Mouse (Mus musculus) retina, postnatal 1 day (tissue): ENCODE results near the gene Cdh15.

Experiments used
- DNase-seq: peaks from one replicate; pipeline ENCODE4 v3.0.0-alpha.2; 2012

Cdh15 gene

DNA sequence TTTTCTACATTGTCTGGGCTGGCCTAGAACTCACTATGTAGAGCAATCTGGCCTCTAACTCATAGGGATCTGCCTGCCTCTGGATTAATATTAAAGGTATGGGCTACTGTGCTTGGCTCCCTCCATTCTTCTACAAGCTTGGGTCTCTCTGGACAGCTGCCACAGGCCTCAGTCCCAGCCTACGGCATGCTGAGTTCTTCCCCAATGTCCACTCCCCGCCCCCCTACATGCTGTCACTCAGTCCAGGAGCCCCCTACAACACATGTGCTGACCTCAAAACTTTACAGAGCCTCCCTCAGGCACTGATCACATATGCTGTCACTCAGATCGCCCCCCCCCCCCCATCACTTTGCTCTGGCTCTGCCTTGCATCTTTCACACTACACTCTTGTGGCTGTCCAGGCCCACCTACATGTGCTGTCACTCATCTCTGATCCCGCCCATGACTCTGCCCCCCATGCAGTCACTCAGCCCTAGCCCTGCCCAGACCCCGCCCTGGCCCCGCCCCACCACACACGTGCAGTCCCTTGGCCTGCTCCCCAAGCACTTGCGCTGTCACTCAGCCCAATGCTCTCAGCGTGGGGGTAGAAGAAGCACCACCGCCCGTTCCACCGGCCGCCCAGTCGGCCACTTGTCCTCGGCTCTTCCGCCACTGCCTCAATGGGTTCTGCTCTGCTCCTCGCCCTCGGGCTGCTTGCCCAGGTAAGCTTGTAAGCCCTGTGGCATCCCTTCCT lies at the start of gene Cdh15:
Gene Cdh15, plus strand, starts transcription at position 138 of the 733 bp plus-strand sequence.
- peak; percentile 83 for DNase-seq

GRCm38 (mm10) chr8:122803906-122804761 lies 43.6 kb upstream of the Cdh15 start:
- peak; percentile 90 for DNase-seq

- DNase-seq = peak; percentile 90
Observed at GRCm38 (mm10) chr8:122805349-122805748, 42.4 kb upstream of the Cdh15 start.

GRCm38 (mm10) chr8:122806956-122807538 lies 40.7 kb upstream of the Cdh15 start:
- peak; percentile 77 for DNase-seq

DNA sequence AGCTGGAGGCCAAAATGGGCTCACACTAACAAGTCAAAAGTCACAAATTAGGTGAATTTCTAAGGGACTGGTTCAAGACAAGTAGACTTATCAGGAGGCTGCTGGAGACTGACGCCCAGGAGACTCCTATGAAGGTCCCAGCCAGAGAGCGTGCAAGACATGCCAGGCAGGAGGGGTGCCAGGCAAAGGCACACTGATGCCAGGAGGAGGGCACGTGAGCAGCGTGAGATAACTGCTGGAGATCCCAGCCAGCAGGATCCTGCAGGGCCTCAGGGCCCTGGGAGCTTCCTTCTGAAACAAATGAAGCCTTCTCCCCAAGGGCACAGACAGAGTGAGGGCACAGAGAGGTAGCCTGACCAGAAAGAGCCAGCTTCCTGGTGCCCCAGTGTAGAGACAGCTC lies 39.9 kb upstream of the Cdh15 start:
- no peak for DNase-seq

DNA sequence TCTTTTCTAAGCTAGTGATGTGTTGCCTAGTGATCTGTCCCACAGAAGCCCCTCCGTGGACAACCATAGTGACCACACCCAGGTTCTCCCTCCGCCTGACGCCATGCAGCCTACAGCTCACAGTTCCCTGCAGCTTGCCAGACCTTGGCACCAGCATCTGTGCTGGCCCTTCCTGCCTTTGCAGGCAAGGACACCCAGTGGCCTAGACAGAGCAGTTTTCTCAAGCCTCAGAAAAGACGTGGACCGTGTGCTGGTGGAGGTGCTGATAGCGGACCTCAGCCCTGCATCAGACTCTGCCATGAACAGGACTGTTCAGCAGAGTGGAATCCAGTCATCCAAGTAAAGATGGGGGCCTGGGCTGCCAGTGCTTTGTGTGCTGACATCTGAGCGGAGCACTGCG lies 37.4 kb upstream of the Cdh15 start:
- no peak for DNase-seq

DNA sequence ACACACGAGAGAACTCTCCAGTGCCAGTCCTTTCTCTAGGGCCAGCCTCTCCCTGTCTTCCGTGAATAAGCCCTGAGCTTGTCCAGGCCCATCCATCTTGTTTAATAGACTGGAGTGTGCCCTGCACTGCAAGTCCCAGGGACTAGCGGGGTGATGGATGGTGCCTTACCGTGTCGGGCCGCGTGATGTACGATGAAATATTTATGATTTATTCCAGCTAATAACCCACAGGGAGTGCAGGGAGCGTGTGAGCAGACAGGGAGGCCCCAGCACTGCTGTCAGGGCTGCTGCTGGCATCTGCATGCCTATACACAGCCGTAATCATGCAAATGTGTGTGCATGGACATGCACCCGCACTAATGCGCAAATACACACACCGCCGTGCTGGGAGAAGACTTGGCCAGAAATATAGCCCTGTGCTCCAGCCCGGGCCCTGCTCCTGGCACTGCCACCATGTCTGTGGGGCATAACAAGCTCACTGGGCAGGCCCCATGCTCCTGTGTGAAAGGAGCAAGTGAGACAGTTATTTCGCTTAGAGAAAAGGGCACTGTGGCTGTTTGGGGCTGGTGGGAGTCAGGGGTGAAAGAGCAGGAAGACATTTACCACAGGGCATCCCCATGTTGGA lies 35.8 kb upstream of the Cdh15 start:
- DNase-seq = no peak

DNA sequence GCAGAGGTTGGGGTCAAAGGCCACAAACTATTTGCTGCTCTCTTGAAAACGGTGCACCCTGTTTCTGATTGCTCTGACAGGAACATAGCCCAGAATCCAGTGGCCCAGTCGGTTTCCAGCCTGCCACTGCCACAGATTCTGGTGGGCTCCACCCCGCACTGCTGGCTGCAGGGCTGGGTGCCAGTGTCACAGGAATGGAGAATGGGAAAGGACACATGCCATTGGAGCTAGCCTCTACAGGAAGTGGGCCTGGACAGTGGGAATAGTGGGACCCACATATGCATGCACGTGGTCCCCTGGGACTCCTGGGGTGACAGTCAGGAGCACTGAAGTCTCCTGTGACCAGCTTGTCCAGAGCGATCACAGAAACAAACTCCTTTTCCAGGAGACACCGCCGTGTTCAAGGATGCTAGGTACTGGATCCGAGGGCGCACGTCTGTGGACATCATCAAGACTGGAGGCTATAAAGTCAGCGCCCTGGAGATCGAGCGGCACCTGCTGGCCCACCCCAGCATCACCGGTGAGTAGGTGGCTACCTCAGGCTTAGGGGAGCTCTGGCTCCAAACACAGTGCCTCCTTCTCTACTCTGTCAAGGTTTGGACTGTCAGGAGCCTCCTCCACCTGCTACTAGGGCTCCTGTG lies 35.0 kb upstream of the Cdh15 start:
- DNase-seq = no peak

- DNase-seq = no peak
Observed at GRCm38 (mm10) chr8:122814608-122815007, 33.2 kb upstream of the Cdh15 start.

DNA sequence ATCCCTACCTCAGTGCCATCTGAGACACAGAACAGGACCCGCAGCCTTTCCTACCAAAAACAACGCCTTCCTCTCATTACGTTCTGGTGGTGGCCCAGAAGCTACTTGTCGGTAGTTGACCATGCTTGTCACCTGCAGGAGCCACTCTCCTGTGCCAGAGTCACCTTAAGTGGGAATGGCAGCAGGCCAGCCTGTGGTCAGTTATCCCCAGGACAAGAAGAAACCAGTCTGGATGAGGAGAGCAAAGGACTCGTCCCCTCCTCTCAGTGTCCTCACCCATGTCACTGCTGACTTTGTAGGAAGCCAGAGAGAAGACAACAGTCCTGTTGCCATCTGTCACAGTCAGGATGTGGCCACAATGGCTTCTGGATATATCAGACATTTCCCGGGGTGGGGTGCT lies 30.8 kb upstream of the Cdh15 start:
- DNase-seq = no peak

- peak; percentile 58 for DNase-seq
Observed at GRCm38 (mm10) chr8:122817724-122818496, 29.9 kb upstream of the Cdh15 start.

- DNase-seq = no peak
Observed at GRCm38 (mm10) chr8:122819776-122820175, 28.0 kb upstream of the Cdh15 start.

GRCm38 (mm10) chr8:122824571-122824970 lies 23.2 kb upstream of the Cdh15 start:
- no peak for DNase-seq

DNA sequence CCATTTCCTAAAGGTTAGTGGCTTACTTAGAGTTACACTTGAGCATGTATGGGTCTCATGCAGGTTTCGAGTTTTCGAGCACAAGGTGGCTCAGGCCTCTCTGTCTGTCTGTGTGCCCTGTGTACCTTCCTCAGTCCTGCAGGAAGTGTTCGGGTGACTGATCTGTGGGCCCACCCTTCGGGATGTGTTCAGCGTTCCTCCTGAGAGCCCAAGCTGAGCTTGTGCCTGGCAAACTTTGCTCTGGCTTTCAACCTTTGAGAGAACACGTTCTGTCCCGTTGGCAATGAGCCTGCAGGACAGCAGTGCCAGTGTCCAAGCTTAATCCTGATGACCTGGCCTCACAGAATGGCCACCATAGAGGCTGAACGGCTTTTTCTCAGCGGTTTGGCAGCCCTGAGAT lies 22.8 kb upstream of the Cdh15 start:
- no peak for DNase-seq

GRCm38 (mm10) chr8:122825408-122825807 lies 22.4 kb upstream of the Cdh15 start:
- DNase-seq = no peak

DNA sequence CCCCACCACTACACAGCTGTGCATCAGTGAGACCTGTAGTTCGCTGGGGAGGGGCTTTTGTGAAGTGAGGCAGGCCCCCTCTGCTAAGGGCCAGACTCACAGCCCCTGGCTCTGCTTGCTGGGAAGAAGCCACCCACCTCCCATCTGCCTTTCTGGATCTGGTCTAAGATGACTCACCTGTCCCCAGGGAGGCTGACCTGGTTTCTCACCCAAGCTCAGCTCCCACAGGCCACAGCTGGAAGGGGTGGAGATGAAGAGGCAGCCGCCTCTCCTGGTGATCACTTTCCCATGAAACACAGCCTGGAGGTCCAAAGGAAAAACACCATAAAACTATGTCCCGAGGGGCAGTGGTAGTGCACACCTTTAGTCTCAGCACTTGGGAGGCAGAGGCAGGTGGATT lies 18.4 kb upstream of the Cdh15 start:
- no peak for DNase-seq

GRCm38 (mm10) chr8:122830349-122831061 lies 17.3 kb upstream of the Cdh15 start:
- DNase-seq = peak; percentile 86

DNA sequence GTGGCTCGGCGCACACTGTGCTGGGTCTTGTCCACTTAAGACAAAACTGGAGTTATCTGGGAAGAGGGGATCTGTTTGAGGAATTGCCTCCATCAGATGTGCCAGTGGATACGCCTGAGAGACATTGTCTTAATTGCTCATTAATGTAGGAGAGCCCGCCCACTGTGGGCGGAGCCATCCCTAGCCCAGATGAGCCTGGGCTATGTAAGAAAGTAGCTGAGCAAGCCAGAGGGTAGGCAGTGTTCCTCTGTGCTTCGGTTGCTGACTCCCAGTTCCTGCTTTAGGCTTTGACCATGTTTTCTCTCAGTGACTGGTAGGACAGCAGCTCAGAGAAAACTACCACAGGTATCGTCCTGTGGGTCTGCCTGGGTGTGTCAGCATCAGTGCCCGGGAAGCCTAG lies 13.3 kb upstream of the Cdh15 start:
- peak; percentile 53 for DNase-seq

- peak; percentile 85 for DNase-seq
Observed at GRCm38 (mm10) chr8:122834971-122835370, 12.8 kb upstream of the Cdh15 start.

DNA sequence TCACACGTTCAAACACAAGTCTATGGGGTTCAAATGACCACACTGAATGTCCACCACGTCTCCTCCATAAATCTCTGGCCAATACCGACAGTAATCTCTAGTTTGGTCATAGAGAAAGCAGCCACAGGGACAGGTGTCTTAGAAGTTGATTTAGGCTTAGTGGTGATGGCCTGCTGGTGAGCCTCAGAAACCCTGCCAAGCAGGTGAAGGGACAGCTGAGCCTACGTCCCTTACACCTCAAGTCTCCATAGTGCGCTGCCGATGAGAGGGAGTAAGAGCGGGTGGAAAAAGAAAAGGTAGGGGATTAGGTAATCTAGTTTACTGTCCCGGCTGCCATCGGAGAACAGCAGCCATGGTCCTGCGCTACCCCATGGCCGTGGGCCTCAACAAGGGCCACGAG lies 11.6 kb upstream of the Cdh15 start:
- DNase-seq = no peak

DNA sequence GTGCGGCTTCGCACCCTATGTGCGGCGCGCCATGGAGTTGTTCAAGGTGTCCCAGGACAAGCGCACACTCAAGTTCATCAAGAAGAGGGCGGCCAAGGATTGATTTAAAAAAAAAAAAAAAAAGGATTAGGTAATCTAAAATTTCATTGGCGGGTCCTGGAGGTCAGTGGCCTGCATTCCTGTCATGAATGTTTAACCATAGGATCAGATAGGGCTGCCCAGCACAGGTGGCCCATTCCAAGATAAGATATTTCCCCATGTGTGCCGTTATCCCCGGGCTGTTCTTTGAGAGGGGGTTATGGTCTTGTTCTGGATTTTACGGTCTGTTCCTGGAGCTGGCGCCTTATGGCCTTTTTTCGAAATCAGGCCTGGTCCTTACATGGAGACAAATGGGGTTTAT lies 11.1 kb upstream of the Cdh15 start:
- no peak for DNase-seq
